Mouse (Mus musculus): ENCODE results near the gene Atp1b3. TPM values are rescaled to one million over a fixed set of nuclear protein-coding genes. Genes with fewer than 3 reads are reported as not detected.

The Atp1b3 gene
- polyA plus RNA-seq, 1 experiment from 2014 or later = 143 TPM

DNA sequence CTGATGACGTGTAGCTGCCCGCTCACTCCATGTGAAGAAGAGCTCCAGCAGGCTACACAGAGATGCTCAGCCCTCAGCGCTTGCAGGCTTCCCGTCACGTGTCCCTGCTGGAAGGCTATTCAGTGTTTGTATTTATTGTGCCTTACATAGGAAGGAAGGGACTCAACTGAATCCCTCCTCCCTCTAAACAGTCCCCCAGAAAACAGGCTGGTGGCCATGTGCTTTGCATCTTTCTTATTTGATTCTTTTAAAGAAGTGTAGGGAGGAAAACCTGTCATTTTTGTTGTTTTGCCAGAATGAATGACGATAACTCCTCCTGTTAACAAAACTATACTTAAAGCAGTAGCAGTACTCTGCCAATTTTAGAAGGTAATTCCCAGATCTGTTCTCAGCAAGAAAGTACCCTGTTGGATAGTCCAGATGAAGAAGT is 43.7 kb downstream of the Atp1b3 start:
- 81% methylated on average over 6 of the region's 6 CpGs for WGBS
- Histone ChIP-seq H3K9ac (ENCODE audit: low read length) (no peak overlapping the region), H3K36me3 (ENCODE audit: control insufficient read depth, insufficient read depth, low read length) (peaks cover 8% of the 10 kb centered on the region), H3K27me3 (ENCODE audit: control insufficient read depth, insufficient read depth, low read length) (no peaks in the 10 kb centered on the region), H3K27ac (replicated peaks) (no peak overlapping the region), H3K4me2 (replicated peaks; ENCODE audit: low read depth) (no peak overlapping the region), H3K4me3 (ENCODE audit: low read depth, low read length) (no peak overlapping the region), H3K9me3 (ENCODE audit: control insufficient read depth, low read length) (no peaks in the 10 kb centered on the region), H3K4me1 (replicated peaks; ENCODE audit: control insufficient read depth, insufficient read depth) (no peaks in the 10 kb centered on the region)
- DNase-seq (ENCODE audit: low spot score) = no peak
- no peak for ATAC-seq (ENCODE audit: low FRiP score, low TSS enrichment)
- TF ChIP-seq CTCF (IDR thresholded peaks at IDR 0.05; ENCODE audit: low read depth) = no peak
- TF ChIP-seq EP300 (optimal IDR thresholded peaks at IDR 0.05) = no peak

DNA sequence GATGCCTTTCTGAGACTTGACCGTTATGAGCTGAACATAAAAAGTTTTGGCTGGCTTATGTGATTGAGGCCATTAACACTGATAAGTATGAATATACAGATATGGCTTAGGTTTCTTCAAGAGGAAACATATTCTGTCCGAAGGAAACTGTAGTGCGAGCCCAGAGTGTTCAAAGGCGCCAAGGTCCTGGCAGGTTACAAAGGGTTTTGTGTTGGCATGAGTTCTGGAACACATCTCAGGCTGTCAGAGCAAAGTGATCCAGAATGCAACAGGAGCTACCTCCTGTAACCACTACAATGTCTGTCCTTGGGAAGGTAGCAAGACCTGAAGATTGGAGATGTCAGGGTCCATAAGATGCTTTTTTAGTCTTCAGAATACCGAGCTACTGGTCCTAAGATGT is 44.9 kb downstream of the Atp1b3 start:
- H3K4me3 ChIP-seq (ENCODE audit: low read depth, low read length) = no peak overlapping the region
- DNase-seq (ENCODE audit: low spot score) = no peak
- no peak overlapping the region for H3K4me2 ChIP-seq (replicated peaks; ENCODE audit: low read depth)
- TF ChIP-seq EP300 (optimal IDR thresholded peaks at IDR 0.05) (no peak), CTCF (IDR thresholded peaks at IDR 0.05; ENCODE audit: low read depth) (no peak)
- H3K4me1 ChIP-seq (replicated peaks; ENCODE audit: control insufficient read depth, insufficient read depth) = no peaks in the 10 kb centered on the region
- H3K36me3 ChIP-seq (ENCODE audit: control insufficient read depth, insufficient read depth, low read length) = peaks cover 10% of the 10 kb centered on the region
- no peak overlapping the region for H3K9ac ChIP-seq (ENCODE audit: low read length)
- H3K27ac ChIP-seq (replicated peaks) = no peak overlapping the region
- no peak for ATAC-seq (ENCODE audit: low FRiP score, low TSS enrichment)
- no peaks in the 10 kb centered on the region for H3K27me3 ChIP-seq (ENCODE audit: control insufficient read depth, insufficient read depth, low read length)
- no peaks in the 10 kb centered on the region for H3K9me3 ChIP-seq (ENCODE audit: control insufficient read depth, low read length)
- 88% methylated on average over 5 of the region's 5 CpGs for WGBS

DNA sequence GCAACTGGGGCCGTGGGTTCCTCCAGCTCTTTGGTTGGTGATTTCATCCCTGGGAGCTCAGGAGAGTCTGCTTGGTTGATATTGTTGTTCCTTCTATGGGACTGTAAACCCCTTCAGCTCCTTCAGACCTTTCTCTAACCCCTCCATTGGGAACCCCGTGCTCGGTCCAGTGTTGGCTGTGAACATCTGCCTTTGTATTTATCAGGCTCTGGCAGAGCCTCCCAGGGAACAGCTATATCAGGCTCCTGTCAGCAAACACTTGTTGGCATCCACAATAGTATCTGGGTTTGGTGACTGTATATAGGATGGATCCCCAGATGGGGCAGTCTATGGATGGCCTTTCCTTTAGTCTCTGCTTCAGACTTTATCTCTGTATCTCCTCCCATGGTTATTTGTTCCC is 52.2 kb downstream of the Atp1b3 start:
- H3K36me3 ChIP-seq (ENCODE audit: control insufficient read depth, insufficient read depth, low read length) = peaks cover 5% of the 10 kb centered on the region; the same call in 1 of the 2 replicates
- H3K9ac ChIP-seq (ENCODE audit: low read length) = no peak overlapping the region
- no peaks in the 10 kb centered on the region for H3K4me1 ChIP-seq (replicated peaks; ENCODE audit: control insufficient read depth, insufficient read depth)
- H3K4me2 ChIP-seq (replicated peaks; ENCODE audit: low read depth) = no peak overlapping the region
- DNase-seq (ENCODE audit: low spot score) (no peak), ATAC-seq (ENCODE audit: low FRiP score, low TSS enrichment) (no peak)
- no peak overlapping the region for H3K27ac ChIP-seq (replicated peaks)
- 93% methylated on average over 3 of the region's 3 CpGs for WGBS
- H3K4me3 ChIP-seq (ENCODE audit: low read depth, low read length) = no peak overlapping the region
- H3K9me3 ChIP-seq (ENCODE audit: control insufficient read depth, low read length) = no peaks in the 10 kb centered on the region
- H3K27me3 ChIP-seq (ENCODE audit: control insufficient read depth, insufficient read depth, low read length) = no peaks in the 10 kb centered on the region
- TF ChIP-seq CTCF (IDR thresholded peaks at IDR 0.05; ENCODE audit: low read depth) (no peak), EP300 (optimal IDR thresholded peaks at IDR 0.05) (no peak)

DNA sequence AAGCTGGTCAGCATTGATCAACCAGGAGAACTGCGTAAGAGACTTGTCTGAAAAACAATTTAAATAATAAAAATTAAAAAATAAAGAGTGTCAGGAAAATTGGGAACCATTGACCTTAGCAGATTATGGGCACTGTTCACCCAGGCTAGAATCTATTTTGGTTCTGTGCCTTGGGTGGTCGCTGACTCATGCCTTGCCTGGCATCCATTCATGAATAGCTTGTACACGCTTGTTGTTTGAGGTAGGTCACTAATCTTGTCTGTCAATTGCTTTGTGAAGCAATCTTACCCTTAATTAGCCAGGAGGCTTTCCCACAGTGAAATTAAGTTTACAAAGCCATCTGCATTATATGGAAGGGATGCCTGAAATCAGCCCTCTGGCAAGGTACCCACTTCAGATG is 55.4 kb downstream of the Atp1b3 start:
- Histone ChIP-seq H3K4me2 (replicated peaks; ENCODE audit: low read depth) (no peak overlapping the region), H3K9ac (ENCODE audit: low read length) (no peak overlapping the region), H3K4me3 (ENCODE audit: low read depth, low read length) (no peak overlapping the region), H3K36me3 (ENCODE audit: control insufficient read depth, insufficient read depth, low read length) (no peaks in the 10 kb centered on the region), H3K9me3 (ENCODE audit: control insufficient read depth, low read length) (no peaks in the 10 kb centered on the region), H3K27me3 (ENCODE audit: control insufficient read depth, insufficient read depth, low read length) (no peaks in the 10 kb centered on the region), H3K27ac (replicated peaks) (no peak overlapping the region), H3K4me1 (replicated peaks; ENCODE audit: control insufficient read depth, insufficient read depth) (no peaks in the 10 kb centered on the region)
- TF ChIP-seq EP300 (optimal IDR thresholded peaks at IDR 0.05) (no peak), CTCF (IDR thresholded peaks at IDR 0.05; ENCODE audit: low read depth) (no peak)
- DNase-seq (ENCODE audit: low spot score) = no peak
- 75% methylated on average over 3 of the region's 3 CpGs for WGBS
- ATAC-seq (ENCODE audit: low FRiP score, low TSS enrichment) = no peak

DNA sequence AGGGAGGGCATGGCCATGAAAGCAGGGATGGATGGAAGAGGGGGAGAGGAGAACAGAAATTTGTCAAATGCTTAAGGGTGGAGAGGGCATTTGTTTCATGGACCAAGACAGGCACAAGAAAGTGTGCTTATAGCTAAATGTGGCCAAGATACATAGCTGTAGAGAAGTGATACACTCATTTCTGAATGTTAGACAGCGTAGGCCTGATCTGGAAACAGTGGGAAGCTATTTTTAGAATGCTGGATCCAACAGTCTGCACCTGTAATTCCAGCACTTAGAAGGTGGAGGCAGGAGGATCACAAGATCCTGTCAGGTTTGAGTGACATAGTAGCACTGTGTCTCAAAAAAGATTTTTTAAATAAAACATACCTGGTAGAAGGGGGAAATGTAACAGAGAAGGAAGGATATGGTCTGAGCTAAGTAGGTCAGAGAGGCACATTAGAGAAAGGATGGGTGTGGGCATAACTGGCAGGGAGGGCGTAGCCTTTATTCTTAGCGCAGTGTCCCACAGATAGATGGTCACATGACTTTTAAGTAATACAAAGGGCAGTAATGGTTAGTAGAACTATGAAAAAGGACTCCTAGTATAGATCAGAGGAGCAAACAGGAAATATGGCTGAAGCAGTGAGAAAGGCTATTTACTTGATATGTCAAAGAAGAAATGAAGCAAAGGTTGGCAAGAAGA is 64.8 kb downstream of the Atp1b3 start:
- 85% methylated on average over 3 of the region's 3 CpGs for WGBS
- DNase-seq (ENCODE audit: low spot score) = no peak
- no peaks in the 10 kb centered on the region for H3K4me1 ChIP-seq (replicated peaks; ENCODE audit: control insufficient read depth, insufficient read depth)

DNA sequence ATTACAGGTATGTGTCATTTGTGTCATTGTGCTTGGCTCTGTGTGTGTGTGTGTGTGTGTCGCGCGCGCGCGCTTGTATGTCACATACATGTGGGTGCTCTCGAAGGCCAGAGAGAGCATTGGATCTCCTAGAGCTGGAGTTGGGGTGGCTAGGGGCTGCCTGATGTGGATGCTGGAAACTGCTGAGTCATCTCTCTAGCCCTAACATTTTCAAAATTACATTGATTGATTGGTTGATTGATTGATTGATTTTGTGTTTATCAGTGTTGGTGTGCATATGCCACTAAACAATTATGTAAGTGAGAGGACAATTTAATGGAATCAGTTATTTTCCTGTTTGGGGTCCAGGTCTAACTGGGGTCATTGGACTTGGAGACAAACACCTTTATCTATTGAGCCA is 72.1 kb downstream of the Atp1b3 start:
- Histone ChIP-seq H3K4me3 (ENCODE audit: low read depth, low read length) (no peak overlapping the region), H3K4me1 (replicated peaks; ENCODE audit: control insufficient read depth, insufficient read depth) (no peaks in the 10 kb centered on the region), H3K9ac (ENCODE audit: low read length) (no peak overlapping the region), H3K27me3 (ENCODE audit: control insufficient read depth, insufficient read depth, low read length) (no peaks in the 10 kb centered on the region), H3K4me2 (replicated peaks; ENCODE audit: low read depth) (no peak overlapping the region), H3K36me3 (ENCODE audit: control insufficient read depth, insufficient read depth, low read length) (0 out of 2 replicates have a peak, but pooled peaks cover 4% of the 10 kb centered on the region), H3K27ac (replicated peaks) (no peak overlapping the region), H3K9me3 (ENCODE audit: control insufficient read depth, low read length) (no peaks in the 10 kb centered on the region)
- no peak for TF ChIP-seq CTCF (IDR thresholded peaks at IDR 0.05; ENCODE audit: low read depth)
- no peak for TF ChIP-seq EP300 (optimal IDR thresholded peaks at IDR 0.05)
- WGBS = 98% methylated on average over 7 of the region's 7 CpGs
- DNase-seq (ENCODE audit: low spot score) = no peak
- no peak for ATAC-seq (ENCODE audit: low FRiP score, low TSS enrichment)

More for the DNA sequence above, 64.8 kb downstream of the Atp1b3 start:
- TF ChIP-seq CTCF (IDR thresholded peaks at IDR 0.05; ENCODE audit: low read depth) (no peak), EP300 (optimal IDR thresholded peaks at IDR 0.05) (no peak)
- Histone ChIP-seq H3K4me2 (replicated peaks; ENCODE audit: low read depth) (no peak overlapping the region), H3K9me3 (ENCODE audit: control insufficient read depth, low read length) (no peaks in the 10 kb centered on the region), H3K27ac (replicated peaks) (no peak overlapping the region), H3K9ac (ENCODE audit: low read length) (no peak overlapping the region), H3K27me3 (ENCODE audit: control insufficient read depth, insufficient read depth, low read length) (no peaks in the 10 kb centered on the region), H3K36me3 (ENCODE audit: control insufficient read depth, insufficient read depth, low read length) (peaks cover 4% of the 10 kb centered on the region; the same call in 1 of the 2 replicates), H3K4me3 (ENCODE audit: low read depth, low read length) (no peak overlapping the region)
- peak; percentile 77 for ATAC-seq (ENCODE audit: low FRiP score, low TSS enrichment)

Data from stomach, postnatal 0 days (tissue).